ENCODE assay signal across 13 mouse cellular contexts in genomic region chr5:123862374-123863350, GRCm38 (mm10). TPM values are rescaled to one million over a fixed set of nuclear protein-coding genes. Genes with fewer than 3 reads are reported as not detected.
DNase-seq lines count a peak whose midpoint lies in the region; ATAC-seq and TF ChIP-seq lines count a peak whose summit lies in the region.
"Had no signal": no experiment of that assay in that cellular context is flagged by ENCODE, and none has a peak within 500 bp of the region (broad histone marks: within the 10 kb centered on the region; RNA-seq: fewer than 3 reads in every experiment).

No protein-coding gene starts in this region.

- no peak for ATAC-seq in heart, postnatal 0 days (ENCODE audit: insufficient read depth, low read depth)
- ATAC-seq in liver, postnatal 0 days: peak; percentile 63
- no peak for ATAC-seq in kidney, embryonic 14.5 days (ENCODE audit: low FRiP score, low TSS enrichment)
- no peak for ATAC-seq in megakaryocyte-erythroid progenitor cell, adult 5-6 weeks (replicated peaks; ENCODE audit: low FRiP score, low TSS enrichment, poor library complexity, severe bottlenecking)

- H3K27me3 ChIP-seq in heart, postnatal 0 days (ENCODE audit: control insufficient read depth, insufficient read depth, low read length): no peaks in the 10 kb centered on the region
- no peaks in the 10 kb centered on the region for H3K27me3 ChIP-seq in liver, postnatal 0 days (ENCODE audit: insufficient read depth, low read length)
- H3K27me3 ChIP-seq in kidney, embryonic 14.5 days (ENCODE audit: control insufficient read depth, insufficient read depth, low read length): no peaks in the 10 kb centered on the region
- H3K27me3 ChIP-seq: neural tube, embryonic 12.5 days had no signal

- H3K4me2 ChIP-seq in heart, postnatal 0 days (ENCODE audit: low read depth, low read length): peak overlapping the region; percentile 23; the same call in 1 of the 2 replicates
- peak overlapping the region; percentile 54 for H3K4me2 ChIP-seq in liver, postnatal 0 days (ENCODE audit: low read depth, low read length)
- H3K4me2 ChIP-seq in kidney, embryonic 14.5 days (replicated peaks; ENCODE audit: low read depth, low read length): no peak overlapping the region
- H3K4me2 ChIP-seq: neural tube, embryonic 12.5 days had no signal

- no peak for TF ChIP-seq EP300 in heart, postnatal 0 days (IDR thresholded peaks at IDR 0.05; ENCODE audit: low read depth)
- TF ChIP-seq EP300 in liver, postnatal 0 days (IDR thresholded peaks at IDR 0.05; ENCODE audit: low read depth): no peak

- no peaks in the 10 kb centered on the region for H3K4me1 ChIP-seq in heart, postnatal 0 days (ENCODE audit: control insufficient read depth, insufficient read depth)
- H3K4me1 ChIP-seq in liver, postnatal 0 days (ENCODE audit: insufficient read depth): peaks cover 12% of the 10 kb centered on the region; the same call in 1 of the 2 replicates
- H3K4me1 ChIP-seq in kidney, embryonic 14.5 days (ENCODE audit: control insufficient read depth, insufficient read depth, low read length): 0 out of 2 replicates have a peak, but pooled peaks cover 4% of the 10 kb centered on the region
- H3K4me1 ChIP-seq: neural tube, embryonic 12.5 days had no signal

- no peak for DNase-seq in heart, postnatal 0 days (ENCODE audit: low spot score)
- DNase-seq in heart, postnatal 14 days: no peak
- DNase-seq in A20 (ENCODE audit: low read depth, low spot score): peak; percentile 56
- peak; percentile 38 for DNase-seq in brain, adult 2 months (ENCODE audit: low read depth, low spot score)
- peak; percentile 52 for DNase-seq in liver, postnatal 0 days
- DNase-seq in right cerebral cortex, postnatal 10 days (ENCODE audit: low spot score in 2 of 2): no peak
- DNase-seq: embryo, embryonic 11 days; heart, postnatal 36 days; right cerebral cortex, postnatal 14 days; thymus, postnatal 14 days had no signal

- 66% methylated on average over 15 of the region's 15 CpGs for WGBS in heart, postnatal 0 days
- 48% methylated on average over 15 of the region's 15 CpGs for WGBS in liver, postnatal 0 days (ENCODE audit: insufficient replicate concordance)
- 78% methylated on average over 15 of the region's 15 CpGs for WGBS in kidney, embryonic 14.5 days

- H3K9ac ChIP-seq in heart, postnatal 0 days (replicated peaks; ENCODE audit: low read depth, low read length): no peak overlapping the region
- H3K9ac ChIP-seq in liver, postnatal 0 days (replicated peaks): no peak overlapping the region
- no peak overlapping the region for H3K9ac ChIP-seq in kidney, embryonic 14.5 days (ENCODE audit: low read depth, low read length)
- H3K9ac ChIP-seq: neural tube, embryonic 12.5 days had no signal

- H3K36me3 ChIP-seq in heart, postnatal 0 days (replicated peaks; ENCODE audit: control insufficient read depth, insufficient read depth, low read length): no peaks in the 10 kb centered on the region
- no peaks in the 10 kb centered on the region for H3K36me3 ChIP-seq in liver, postnatal 0 days (replicated peaks; ENCODE audit: insufficient read depth, low read length)
- H3K36me3 ChIP-seq in kidney, embryonic 14.5 days (ENCODE audit: control insufficient read depth, insufficient read depth, low read length): no peaks in the 10 kb centered on the region
- H3K36me3 ChIP-seq: neural tube, embryonic 12.5 days had no signal

- H3K9me3 ChIP-seq in heart, postnatal 0 days (replicated peaks; ENCODE audit: control insufficient read depth, low read length): no peaks in the 10 kb centered on the region
- H3K9me3 ChIP-seq in liver, postnatal 0 days (ENCODE audit: low read length): no peaks in the 10 kb centered on the region
- no peaks in the 10 kb centered on the region for H3K9me3 ChIP-seq in kidney, embryonic 14.5 days (ENCODE audit: control insufficient read depth, low read length)
- H3K9me3 ChIP-seq: neural tube, embryonic 12.5 days had no signal

- no peak overlapping the region for H3K27ac ChIP-seq in heart, postnatal 0 days (ENCODE audit: low read depth)
- no peak overlapping the region; the same call in 1 of the 2 replicates for H3K27ac ChIP-seq in liver, postnatal 0 days (ENCODE audit: low read depth)
- no peak overlapping the region for H3K27ac ChIP-seq in kidney, embryonic 14.5 days (ENCODE audit: low read depth, low read length)
- H3K27ac ChIP-seq: neural tube, embryonic 12.5 days had no signal

- no peak for TF ChIP-seq CTCF in heart, postnatal 0 days (IDR thresholded peaks at IDR 0.05; ENCODE audit: low read depth)
- TF ChIP-seq CTCF in liver, postnatal 0 days (IDR thresholded peaks at IDR 0.05; ENCODE audit: low read depth): no peak

- 0 out of 2 replicates have a peak overlapping the region, but pooled peaks have one; percentile 7 for H3K4me3 ChIP-seq in heart, postnatal 0 days (ENCODE audit: low read depth, low read length)
- H3K4me3 ChIP-seq in liver, postnatal 0 days (ENCODE audit: low read depth, low read length): peak overlapping the region; percentile 17; the same call in 1 of the 2 replicates
- no peak overlapping the region for H3K4me3 ChIP-seq in kidney, embryonic 14.5 days (ENCODE audit: low read length)
- H3K4me3 ChIP-seq: neural tube, embryonic 12.5 days had no signal

- intact Hi-C loops in heart, postnatal 14 days (cut with DNase I): no loop called here

RNA-seq across cellular contexts. Expression of gene Hcar2, which starts 2.6 kb away (rescaled TPM):
- not detected in 2 replicates for total RNA-seq in heart, postnatal 0 days (2014; rRNA removed; ENCODE audit: low replicate concordance)
- polyA plus RNA-seq in heart, postnatal 0 days (2015; fragmentation: Nextera tagmentation; extraction: Ambion mirVana): 0.14 TPM in 1 of 2 replicates, not detected in the other
- total RNA-seq in heart, postnatal 14 days (2021): under 1 TPM; 0.17 to 0.19 TPM
- 0.15 and 0.22 TPM in 2 replicates for polyA plus RNA-seq in liver, postnatal 0 days (2015; fragmentation: Nextera tagmentation; extraction: Ambion mirVana)
- polyA plus RNA-seq in kidney, embryonic 14.5 days (2014; fragmentation: Nextera tagmentation; extraction: Ambion mirVana): not detected in 2 replicates
- not detected in 2 replicates for total RNA-seq in megakaryocyte-erythroid progenitor cell, adult 5-6 weeks (2014; fragmentation: Nextera tagmentation)
- not detected in 2 replicates for total RNA-seq in megakaryocyte-erythroid progenitor cell, adult 5-6 weeks (2017)
- polyA plus RNA-seq: neural tube, embryonic 12.5 days had no signal

RNA-seq across cellular contexts. Expression of gene Hcar1, which starts 17.2 kb away (rescaled TPM):
- 5.3 TPM in 1 of 2 replicates, not detected in the other for total RNA-seq in heart, postnatal 0 days (2014; rRNA removed; ENCODE audit: low replicate concordance)
- 0.18 and 0.19 TPM in 2 replicates for polyA plus RNA-seq in heart, postnatal 0 days (2015; fragmentation: Nextera tagmentation; extraction: Ambion mirVana)
- total RNA-seq in heart, postnatal 14 days (2021): under 1 TPM; 0.54 to 0.79 TPM
- 0.11 and 0.14 TPM in 2 replicates for polyA plus RNA-seq in liver, postnatal 0 days (2015; fragmentation: Nextera tagmentation; extraction: Ambion mirVana)
- 1.0 and 1.4 TPM in 2 replicates for polyA plus RNA-seq in kidney, embryonic 14.5 days (2014; fragmentation: Nextera tagmentation; extraction: Ambion mirVana)
- total RNA-seq in megakaryocyte-erythroid progenitor cell, adult 5-6 weeks (2014; fragmentation: Nextera tagmentation): not detected in 2 replicates
- not detected in 2 replicates for total RNA-seq in megakaryocyte-erythroid progenitor cell, adult 5-6 weeks (2017)
- polyA plus RNA-seq: neural tube, embryonic 12.5 days had no signal

RNA-seq across cellular contexts. Expression of gene Denr, which starts 44.3 kb away (rescaled TPM):
- total RNA-seq in heart, postnatal 0 days (2014; rRNA removed; ENCODE audit: low replicate concordance): 5.4 and 5.9 TPM in 2 replicates
- polyA plus RNA-seq in heart, postnatal 0 days (2015; fragmentation: Nextera tagmentation; extraction: Ambion mirVana): 110 and 112 TPM in 2 replicates
- 10 to 100 TPM; 40.8 to 47.0 TPM for total RNA-seq in heart, postnatal 14 days (2021)
- polyA plus RNA-seq in liver, postnatal 0 days (2015; fragmentation: Nextera tagmentation; extraction: Ambion mirVana): 54.1 and 61.1 TPM in 2 replicates
- polyA plus RNA-seq in kidney, embryonic 14.5 days (2014; fragmentation: Nextera tagmentation; extraction: Ambion mirVana): 135 and 171 TPM in 2 replicates
- total RNA-seq in megakaryocyte-erythroid progenitor cell, adult 5-6 weeks (2014; fragmentation: Nextera tagmentation): 102 and 106 TPM in 2 replicates
- 96.4 and 102 TPM in 2 replicates for total RNA-seq in megakaryocyte-erythroid progenitor cell, adult 5-6 weeks (2017)

Comparison
In these comparisons a context has a peak if more than half of its experiments do, and no peak if none do; other contexts are left out.
1. DNase-seq: peak in A20 (single experiment), brain, adult 2 months (single experiment) and liver, postnatal 0 days (single experiment); none in heart, postnatal 0 days (single experiment), heart, postnatal 14 days (0 of 2) and right cerebral cortex, postnatal 10 days (0 of 2).